Mouse (Mus musculus) heart, embryonic 16.5 days (tissue): ENCODE results near the gene Ccdc80. TPM values are rescaled to one million over a fixed set of nuclear protein-coding genes. Genes with fewer than 3 reads are reported as not detected.
A peak's percentile ranks its signal among the peaks of the same experiment; 100 is the strongest.

ENCODE experiments used
- ATAC-seq: fragments of 200-750 bp; cut with Nextera tagmentation; replicated peaks from 2 replicates; pipeline ENCODE4 v1.8.0; 2017; ENCODE audit warnings: moderate number of reproducible peaks; ENCODE audit not compliant: insufficient read depth, low FRiP score; ENCODE audit errors: extremely low read depth
- H3K27ac ChIP-seq: fragments of 300-500 bp; sonication (generic); 2 replicates; pipeline ENCODE4 v1.5.1; 2014; ENCODE audit warnings: mild to moderate bottlenecking, low read length, control low read depth, moderate library complexity
- H3K27me3 ChIP-seq: fragments of 300-500 bp; sonication (generic); 2 replicates; pipeline ENCODE4 v1.6.1; 2014; ENCODE audit warnings: low read length, mixed read lengths; ENCODE audit not compliant: control insufficient read depth, insufficient read depth
- H3K36me3 ChIP-seq: fragments of 300-500 bp; sonication (generic); 2 replicates; pipeline ENCODE4 v1.6.1; 2014; ENCODE audit not compliant: control insufficient read depth, insufficient read depth
- H3K4me1 ChIP-seq: fragments of 300-500 bp; sonication (generic); 2 replicates; pipeline ENCODE4 v1.6.1; 2014; ENCODE audit warnings: low read length, mixed read lengths; ENCODE audit not compliant: control insufficient read depth, insufficient read depth
- H3K4me2 ChIP-seq: fragments of 300-500 bp; sonication (generic); 2 replicates; pipeline ENCODE4 v1.6.1; 2014; ENCODE audit warnings: low read depth, mild to moderate bottlenecking, control low read depth, low read length
- H3K4me3 ChIP-seq: fragments of 300-500 bp; sonication (generic); 2 replicates; pipeline ENCODE4 v1.5.1; 2014; ENCODE audit warnings: mild to moderate bottlenecking, control low read depth, low read length
- H3K9ac ChIP-seq: fragments of 300-500 bp; sonication (generic); 2 replicates; pipeline ENCODE4 v1.6.1; 2014; ENCODE audit warnings: low read length, control low read depth
- H3K9me3 ChIP-seq: fragments of 300-500 bp; sonication (generic); replicated peaks from 2 replicates; pipeline ENCODE4 v1.6.1; 2016; ENCODE audit warnings: low read length; ENCODE audit not compliant: control insufficient read depth
- WGBS: fragments of 180-500 bp; shearing (Covaris S2); extraction: QIAGEN DNeasy Blood & Tissue Kit; methylation state at CpG from one replicate; pipeline ENCODE4 v1.1.7; 2014; 5-methylcytosine and 5-hydroxymethylcytosine counted together
- polyA plus RNA-seq: library from polyadenylated mRNA; unstranded; fragments of >200 nt; fragmentation: Nextera tagmentation; extraction: Ambion mirVana; gene quantifications from 2 replicates; pipeline ENCODE4 v1.2.1, GENCODE M21; 2015

Ccdc80 gene
- polyA plus RNA-seq, 1 experiment from 2014 or later, result 80.0 TPM

DNA sequence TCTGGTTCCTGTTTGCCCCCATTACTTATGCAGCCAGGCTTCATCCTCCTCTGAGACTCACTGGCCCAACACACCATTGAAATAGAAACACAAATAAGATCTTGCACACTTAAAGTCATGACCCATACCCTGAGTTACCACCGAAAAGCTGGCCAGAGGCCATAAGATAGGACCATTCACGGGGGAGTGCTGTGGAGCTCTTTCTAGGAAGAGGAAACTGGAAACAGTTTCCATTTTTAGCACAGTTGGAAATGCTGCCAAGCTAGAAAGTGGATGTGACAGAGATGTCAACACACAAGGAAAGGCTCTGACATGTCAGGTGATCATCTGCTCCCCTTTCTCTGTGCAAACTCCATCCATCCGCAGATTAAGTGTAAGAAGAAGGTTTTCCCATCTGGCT is 7.7 kb downstream of the Ccdc80 start:
- Histone ChIP-seq H3K27me3 (no peaks in the 10 kb centered on the region), H3K4me2 (peak overlapping the region; percentile 22; the same call in 1 of the 2 replicates), H3K9me3 (no peaks in the 10 kb centered on the region), H3K27ac (peak overlapping the region; percentile 71), H3K36me3 (0 out of 2 replicates have a peak, but pooled peaks cover under 1% of the 10 kb centered on the region), H3K9ac (no peak overlapping the region), H3K4me3 (no peak overlapping the region), H3K4me1 (peaks cover 34% of the 10 kb centered on the region)
- WGBS, result 8% methylated on average over 3 of the region's 3 CpGs
- ATAC-seq, result peak; percentile 88

DNA sequence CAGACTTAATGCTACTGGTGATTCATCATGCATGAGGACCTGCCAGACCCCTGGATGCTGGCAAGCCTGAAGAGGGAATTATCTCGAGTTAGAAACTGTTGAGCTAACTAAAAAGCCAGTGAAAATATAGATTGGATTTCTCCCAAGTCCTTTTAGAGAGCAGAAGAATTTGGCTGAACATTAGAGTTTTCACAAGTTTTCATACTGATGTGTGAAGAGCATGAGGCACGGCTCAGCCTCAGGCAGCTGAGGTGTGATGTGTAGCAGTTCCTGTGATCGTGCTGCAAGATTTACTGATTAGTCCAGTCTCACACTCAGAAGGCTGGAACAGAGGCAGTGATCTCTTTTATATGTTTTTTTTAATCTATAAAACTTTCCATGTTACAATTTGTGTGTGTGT is 11.8 kb downstream of the Ccdc80 start:
- Histone ChIP-seq H3K9ac (no peak overlapping the region), H3K9me3 (no peaks in the 10 kb centered on the region), H3K4me2 (no peak overlapping the region), H3K36me3 (0 out of 2 replicates have a peak, but pooled peaks cover 2% of the 10 kb centered on the region), H3K27ac (no peak overlapping the region), H3K27me3 (no peaks in the 10 kb centered on the region), H3K4me3 (no peak overlapping the region), H3K4me1 (peaks cover 16% of the 10 kb centered on the region)
- 51% methylated on average over 3 of the region's 3 CpGs for WGBS
- ATAC-seq, result no peak

GRCm38 (mm10) chr16:45108203-45108878 is 15.1 kb downstream of the Ccdc80 start:
- no peak; the same call in 1 of the 2 replicates for ATAC-seq
- no peaks in the 10 kb centered on the region for H3K27me3 ChIP-seq
- H3K36me3 ChIP-seq, result peaks cover 5% of the 10 kb centered on the region; the same call in 1 of the 2 replicates
- no peak overlapping the region for H3K9ac ChIP-seq
- peaks cover 10% of the 10 kb centered on the region for H3K4me1 ChIP-seq
- no peak overlapping the region for H3K4me3 ChIP-seq
- no peaks in the 10 kb centered on the region for H3K9me3 ChIP-seq
- 61% methylated on average over 5 of the region's 5 CpGs for WGBS
- no peak overlapping the region for H3K27ac ChIP-seq
- no peak overlapping the region for H3K4me2 ChIP-seq

DNA sequence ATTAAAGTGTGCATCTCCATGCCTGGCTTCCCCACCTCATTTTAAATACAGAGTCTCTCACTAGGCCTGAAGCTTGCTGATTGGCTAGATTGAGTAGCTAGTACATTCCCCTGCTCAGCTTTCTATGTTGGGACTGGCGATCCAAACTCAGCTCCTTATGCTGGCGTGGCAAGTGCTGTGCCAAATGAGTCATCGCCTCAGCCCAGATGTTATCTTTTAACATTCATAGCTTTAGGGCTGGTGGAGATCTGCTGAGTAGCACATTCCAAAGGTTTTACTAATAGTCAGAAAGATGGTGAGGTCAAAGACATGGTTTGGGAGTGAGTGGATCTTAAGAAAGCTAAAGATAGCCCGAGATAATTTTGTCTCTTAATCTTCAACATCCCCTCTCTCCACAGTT is 17.3 kb downstream of the Ccdc80 start:
- Histone ChIP-seq H3K4me1 (peaks cover 8% of the 10 kb centered on the region), H3K27me3 (no peaks in the 10 kb centered on the region), H3K9ac (no peak overlapping the region), H3K4me3 (no peak overlapping the region), H3K27ac (peak overlapping the region; percentile 48), H3K9me3 (no peaks in the 10 kb centered on the region), H3K4me2 (no peak overlapping the region), H3K36me3 (peaks cover 5% of the 10 kb centered on the region; the same call in 1 of the 2 replicates)
- ATAC-seq, result peak; percentile 81
- 6% methylated on average over 4 of the region's 4 CpGs for WGBS

GRCm38 (mm10) chr16:45117200-45117599 is 24.0 kb downstream of the Ccdc80 start:
- Histone ChIP-seq H3K4me2 (no peak overlapping the region), H3K4me3 (no peak overlapping the region), H3K27me3 (no peaks in the 10 kb centered on the region), H3K9ac (no peak overlapping the region), H3K4me1 (peaks cover 11% of the 10 kb centered on the region), H3K27ac (no peak overlapping the region), H3K36me3 (peaks cover 15% of the 10 kb centered on the region), H3K9me3 (no peaks in the 10 kb centered on the region)
- no peak for ATAC-seq
- WGBS, result 84% methylated on average over 3 of the region's 3 CpGs

DNA sequence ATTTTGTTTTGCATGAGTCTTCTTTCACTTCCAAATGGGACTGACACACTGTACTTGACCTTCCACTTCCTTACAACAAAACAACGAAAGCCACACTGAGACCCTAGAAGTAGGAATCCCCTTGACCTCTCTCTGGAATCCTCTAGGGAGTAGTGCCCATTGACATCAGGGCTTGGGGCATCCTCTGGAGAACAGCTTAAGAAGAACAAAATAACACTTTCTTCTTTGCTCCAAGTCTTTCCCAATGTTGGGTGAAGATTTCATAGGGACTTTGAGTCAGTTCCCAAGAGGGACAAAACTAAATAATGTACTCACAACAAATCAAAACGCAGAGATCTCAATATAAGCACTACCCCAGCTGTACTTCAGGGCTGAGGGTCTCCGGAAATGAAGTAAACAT is 25.6 kb downstream of the Ccdc80 start:
- Histone ChIP-seq H3K27ac (no peak overlapping the region), H3K9me3 (no peaks in the 10 kb centered on the region), H3K36me3 (peaks cover 17% of the 10 kb centered on the region), H3K4me1 (peaks cover 11% of the 10 kb centered on the region), H3K4me2 (no peak overlapping the region), H3K4me3 (no peak overlapping the region), H3K9ac (no peak overlapping the region), H3K27me3 (no peaks in the 10 kb centered on the region)
- 86% methylated on average over 3 of the region's 3 CpGs for WGBS
- ATAC-seq, result no peak

DNA sequence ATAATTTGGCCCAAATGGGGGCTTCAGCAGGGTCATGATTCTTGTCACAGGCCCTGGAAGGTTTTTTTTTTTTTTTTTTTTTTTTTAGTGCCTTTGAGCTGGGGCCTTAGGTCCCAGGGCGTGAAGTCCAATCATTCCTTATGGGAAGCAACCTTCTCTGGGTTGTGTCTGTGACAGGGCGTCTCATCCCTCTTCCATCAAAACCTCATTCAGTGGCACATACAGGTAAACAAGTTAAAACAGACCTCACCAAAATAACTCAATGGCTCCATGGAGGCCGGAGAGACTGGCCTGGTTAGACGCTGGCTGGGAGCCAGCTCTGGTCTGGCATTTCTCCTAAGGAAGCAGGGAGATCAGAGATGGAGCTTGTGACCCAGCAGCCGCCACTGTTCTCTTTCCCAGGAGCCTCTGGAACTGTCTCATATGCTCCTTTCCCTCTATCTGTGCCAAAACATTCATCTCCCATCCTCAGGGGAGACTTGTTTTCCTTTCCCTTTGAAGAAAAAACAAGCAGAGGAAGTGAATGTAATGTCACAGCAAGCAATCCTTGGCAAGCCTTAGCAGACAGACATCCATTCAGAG is 27.7 kb downstream of the Ccdc80 start:
- Histone ChIP-seq H3K4me1 (peaks cover 11% of the 10 kb centered on the region), H3K9me3 (no peaks in the 10 kb centered on the region), H3K36me3 (peaks cover 17% of the 10 kb centered on the region), H3K4me2 (no peak overlapping the region), H3K4me3 (no peak overlapping the region), H3K27me3 (no peaks in the 10 kb centered on the region), H3K27ac (peak overlapping the region; percentile 67), H3K9ac (no peak overlapping the region)
- peak; percentile 69 for ATAC-seq
- WGBS, result 28% methylated on average over 5 of the region's 5 CpGs

- Histone ChIP-seq H3K4me3 (no peak overlapping the region), H3K9ac (no peak overlapping the region), H3K27me3 (no peaks in the 10 kb centered on the region), H3K9me3 (no peaks in the 10 kb centered on the region), H3K36me3 (peaks cover 20% of the 10 kb centered on the region), H3K27ac (no peak overlapping the region), H3K4me2 (no peak overlapping the region), H3K4me1 (peaks cover 11% of the 10 kb centered on the region)
- 46% methylated on average over 5 of the region's 5 CpGs for WGBS
- no peak for ATAC-seq
These were observed 29.4 kb downstream of the Ccdc80 start for GRCm38 (mm10) chr16:45122571-45122970.
